Mouse (Mus musculus): Measurements from ENCODE around the gene Smpd4. TPM values are rescaled to one million over a fixed set of nuclear protein-coding genes. Genes with fewer than 3 reads are reported as not detected.

The Smpd4 gene
- total RNA-seq, 2 experiments from 2014 or later = 24.4 to 28.0 TPM

DNA sequence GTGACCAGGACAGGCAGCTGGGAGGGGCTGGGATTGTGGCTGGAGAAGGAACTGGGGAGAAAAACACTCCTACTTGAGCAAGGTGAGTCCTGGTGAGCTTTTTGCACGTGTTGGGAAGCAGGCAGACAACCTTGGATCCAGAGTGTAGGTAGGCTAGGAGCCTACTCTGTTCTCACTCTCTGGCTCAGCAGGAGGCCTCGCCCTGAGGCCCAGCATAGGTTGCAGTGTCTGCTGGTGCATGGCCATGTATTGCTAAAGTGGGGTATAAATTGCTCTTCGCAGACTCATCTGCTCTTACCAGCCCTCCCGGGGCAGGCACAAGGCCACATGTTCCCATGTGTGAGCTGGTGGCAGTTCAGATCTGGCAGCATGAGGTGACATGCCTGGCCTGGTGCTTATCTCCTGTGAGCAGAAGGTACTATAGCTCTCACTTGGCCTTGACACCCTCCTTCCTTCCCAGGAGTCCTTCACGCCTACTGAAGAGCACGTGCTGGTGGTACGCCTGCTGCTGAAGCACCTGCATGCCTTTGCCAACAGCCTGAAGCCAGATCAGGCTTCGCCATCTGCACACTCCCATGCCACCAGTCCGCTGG lies 19.0 kb downstream of the Smpd4 start:
- DNase-seq = no peak

DNA sequence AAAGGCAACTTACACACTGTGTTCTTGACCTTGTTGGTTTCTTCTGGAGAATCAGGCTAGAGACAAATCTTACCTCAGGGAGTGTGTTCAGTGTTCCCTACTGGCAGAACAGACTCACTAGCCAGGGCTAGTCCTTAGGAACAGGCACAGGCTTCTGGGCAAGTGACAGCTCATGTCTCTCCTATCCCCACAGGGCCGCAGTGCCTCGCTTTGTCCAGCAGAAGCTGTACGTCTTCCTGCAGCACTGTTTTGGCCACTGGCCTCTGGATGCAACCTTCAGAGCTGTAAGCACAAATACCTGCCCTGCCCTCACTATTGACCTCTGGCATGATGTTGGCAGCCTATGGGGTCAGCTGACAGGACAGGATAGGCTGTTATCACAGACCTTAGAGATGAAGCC lies 19.9 kb downstream of the Smpd4 start:
- DNase-seq = no peak

DNA sequence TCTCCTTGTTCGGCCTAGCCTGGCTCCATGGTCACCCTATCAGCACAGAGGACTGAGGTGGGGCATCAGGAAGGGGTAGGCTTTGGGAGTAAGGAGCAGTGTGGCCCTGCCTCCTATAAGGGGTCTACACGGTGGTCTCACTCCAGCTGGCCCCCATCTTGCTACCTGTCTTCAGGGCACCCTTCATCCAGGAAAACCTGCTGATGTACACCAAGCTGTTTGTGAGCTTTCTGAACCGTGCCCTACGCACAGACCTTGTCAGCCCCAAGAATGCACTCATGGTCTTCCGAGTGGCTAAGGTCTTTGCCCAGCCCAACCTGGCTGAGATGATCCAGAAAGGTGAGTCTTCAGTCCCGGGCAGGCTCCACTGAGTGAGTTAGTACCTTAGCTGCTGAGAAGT lies 20.8 kb downstream of the Smpd4 start:
- DNase-seq = no peak

DNA sequence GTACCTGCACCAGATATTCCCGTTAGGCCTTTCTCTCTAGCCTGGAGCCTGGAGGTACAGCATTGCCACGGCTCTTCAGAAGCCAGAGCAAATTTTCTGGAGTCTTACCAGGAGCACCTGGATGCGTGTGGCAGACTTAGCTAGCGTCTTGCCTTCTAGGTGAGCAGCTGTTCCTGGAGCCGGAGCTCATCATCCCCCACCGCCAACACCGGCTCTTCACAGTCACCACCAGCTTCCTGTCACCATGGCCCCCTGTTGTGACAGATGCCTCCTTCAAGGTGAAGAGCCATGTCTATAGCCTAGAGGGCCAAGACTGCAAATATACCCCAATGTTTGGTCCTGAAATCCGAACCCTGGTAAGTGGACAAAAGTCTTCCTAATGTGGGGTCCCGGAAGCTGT lies 21.6 kb downstream of the Smpd4 start:
- DNase-seq = no peak

DNA sequence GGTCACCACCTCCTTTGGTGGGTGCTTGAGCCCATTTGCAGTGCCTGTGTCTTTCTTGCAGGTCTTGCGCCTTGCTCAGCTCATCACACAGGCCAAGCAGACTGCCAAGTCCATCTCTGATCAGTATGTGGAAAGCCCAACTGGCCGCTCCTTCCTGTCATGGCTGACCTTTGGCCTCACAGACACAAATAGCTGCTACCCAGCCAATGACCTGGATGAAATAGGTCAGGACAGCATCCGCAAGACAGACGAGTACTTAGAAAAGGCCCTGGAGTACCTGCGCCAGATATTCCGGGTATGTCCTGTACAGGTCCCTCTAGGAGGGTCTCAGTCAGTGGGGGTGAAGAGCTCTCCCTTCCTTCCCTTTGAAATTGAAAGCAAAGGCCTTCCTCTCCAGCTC lies 22.1 kb downstream of the Smpd4 start:
- DNase-seq = no peak

DNA sequence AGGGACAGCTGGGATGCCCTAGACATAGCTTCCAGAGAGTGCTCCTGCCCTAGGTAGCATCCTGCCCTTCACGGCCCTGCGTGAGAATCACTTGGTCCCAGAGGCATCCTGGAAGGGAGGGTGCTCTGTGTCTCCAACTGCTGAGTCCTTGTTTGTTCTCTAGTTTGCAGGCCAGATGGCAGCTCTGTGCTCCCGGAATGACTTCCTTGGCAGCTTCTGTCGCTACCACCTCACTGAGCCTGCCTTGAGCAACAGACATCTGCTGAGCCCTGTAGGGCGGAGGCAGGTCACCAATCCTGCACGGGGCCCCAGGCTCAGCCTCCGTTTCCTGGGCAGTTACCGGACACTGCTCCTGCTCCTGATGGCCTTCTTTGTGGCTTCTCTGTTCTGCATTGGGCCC lies 23.2 kb downstream of the Smpd4 start:
- DNase-seq = no peak

DNA sequence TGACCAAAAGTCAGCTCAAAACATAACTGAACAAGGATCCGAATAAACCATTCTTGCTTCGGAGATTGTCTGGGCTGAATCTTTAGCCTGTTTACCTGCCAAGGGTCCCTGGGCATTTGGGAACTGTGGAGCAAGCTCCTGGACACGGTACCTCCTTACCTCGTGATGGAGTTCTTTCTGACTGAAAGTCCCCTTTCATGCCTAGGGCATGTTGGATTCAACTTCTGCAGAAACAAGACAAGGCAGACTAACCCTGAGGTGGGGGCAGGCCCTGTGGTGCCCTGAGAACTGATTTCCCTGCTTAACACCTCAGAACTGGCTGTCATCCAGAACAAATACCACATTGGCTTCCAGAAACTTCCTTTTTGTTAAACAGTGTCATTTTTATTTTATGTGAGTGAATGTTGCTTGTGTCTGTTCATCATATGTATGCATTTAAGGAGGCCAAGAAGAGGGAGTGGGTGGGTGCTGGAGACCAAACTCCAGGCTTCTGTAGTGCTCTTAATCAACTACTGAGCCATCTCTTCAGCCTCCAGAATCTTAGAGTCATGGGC lies 24.4 kb downstream of the Smpd4 start:
- DNase-seq = no peak

DNA sequence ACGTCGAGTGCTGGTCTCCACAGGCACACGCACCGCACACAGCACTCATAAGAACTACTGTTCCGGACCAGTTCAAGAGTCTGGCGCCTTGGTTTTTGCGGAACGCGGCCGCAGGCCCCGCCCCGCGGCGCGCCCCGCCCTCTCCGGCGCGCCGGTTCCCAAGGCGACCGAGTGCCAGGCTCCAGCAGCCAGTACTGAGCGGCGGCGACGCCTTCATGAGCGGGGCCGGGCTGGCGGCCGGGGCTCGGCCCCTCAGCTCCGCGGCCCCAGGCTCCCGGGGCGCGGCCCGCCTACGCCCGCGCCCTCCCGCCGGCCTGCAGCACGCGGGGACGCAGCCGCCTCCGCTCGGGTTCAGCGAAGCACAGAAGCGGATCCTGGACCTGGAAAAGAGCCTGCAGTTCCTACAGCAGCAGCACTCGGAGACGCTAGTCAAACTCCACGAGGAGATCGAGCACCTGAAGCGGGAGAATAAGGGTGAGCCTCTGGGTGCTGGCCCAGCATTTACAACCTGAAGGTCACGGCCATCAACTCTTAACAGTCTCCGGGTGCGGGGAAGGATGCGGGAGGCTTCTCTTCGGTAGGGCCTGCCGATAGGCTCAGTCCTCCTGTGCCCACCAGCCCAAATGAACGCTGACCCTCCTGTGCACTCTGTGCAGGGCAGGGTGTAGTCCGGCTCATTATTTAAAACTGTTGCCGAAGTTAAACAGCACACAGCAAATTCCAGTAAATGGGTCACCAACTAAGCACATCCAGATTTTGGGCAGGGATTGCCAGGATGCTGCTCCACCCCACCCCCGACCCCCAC lies 27.4 kb downstream of the Smpd4 start, which contains the start of gene Ccdc74a:
TSS of gene Ccdc74a (plus strand) at position 161 of the 805 bp plus-strand sequence.
- peak; percentile 92 for DNase-seq

DNA sequence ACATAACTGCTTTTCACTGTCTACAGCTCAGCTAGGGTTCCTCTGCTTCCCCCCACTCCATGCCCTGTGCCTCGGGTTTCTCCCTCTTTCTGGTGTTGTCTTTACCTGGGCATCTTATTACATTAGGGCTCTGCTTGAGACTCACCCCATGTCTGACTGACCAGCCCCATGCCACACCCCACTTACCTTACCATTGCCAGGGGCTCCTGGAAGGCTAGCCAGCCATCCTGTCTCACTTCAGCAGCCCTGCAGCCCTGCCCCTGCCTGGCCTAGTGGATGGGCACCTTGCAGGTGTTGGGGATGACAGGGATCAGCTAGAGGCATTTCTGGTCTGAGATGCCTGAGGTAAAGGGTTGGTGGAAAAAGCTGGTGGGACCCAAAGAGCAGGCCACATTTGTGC lies 28.0 kb downstream of the Smpd4 start:
- DNase-seq = no peak

DNA sequence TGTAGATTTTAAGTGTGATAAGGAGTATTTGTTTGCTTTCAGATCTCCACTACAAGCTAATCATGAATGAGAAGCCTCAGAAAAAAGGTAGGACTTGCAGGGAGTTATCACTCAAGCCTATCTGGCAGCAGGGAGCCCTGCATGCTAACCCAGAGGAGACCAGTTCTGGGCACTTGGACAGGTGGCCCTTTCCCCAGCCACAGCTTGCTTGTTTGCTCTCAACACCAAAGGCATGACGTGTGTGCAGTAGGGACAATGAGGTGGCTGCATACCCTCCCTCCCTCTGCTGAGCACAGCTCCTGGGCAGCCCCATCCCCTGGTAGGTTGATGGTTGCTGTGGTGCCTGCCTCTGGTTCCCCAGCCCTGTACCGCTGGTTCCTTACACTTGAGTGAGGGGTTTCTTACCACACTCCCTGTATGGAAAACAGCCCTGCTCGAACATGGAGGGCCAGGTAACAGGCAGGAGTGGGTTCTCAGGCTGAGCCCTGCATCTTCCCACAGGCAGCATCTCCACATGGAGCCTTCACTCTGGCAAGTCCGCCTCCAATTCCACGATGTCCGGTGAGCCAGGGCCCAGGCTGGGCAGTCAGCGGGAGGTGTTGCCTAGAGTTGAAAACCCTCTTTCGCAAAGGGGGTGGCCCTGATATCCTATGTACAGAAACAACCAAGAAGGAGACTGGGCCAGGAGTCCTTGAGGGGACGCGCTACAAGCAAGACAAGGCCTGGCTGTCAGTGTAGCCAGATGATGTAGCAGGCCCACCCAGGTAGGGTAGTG lies 28.6 kb downstream of the Smpd4 start:
- DNase-seq = no peak

DNA sequence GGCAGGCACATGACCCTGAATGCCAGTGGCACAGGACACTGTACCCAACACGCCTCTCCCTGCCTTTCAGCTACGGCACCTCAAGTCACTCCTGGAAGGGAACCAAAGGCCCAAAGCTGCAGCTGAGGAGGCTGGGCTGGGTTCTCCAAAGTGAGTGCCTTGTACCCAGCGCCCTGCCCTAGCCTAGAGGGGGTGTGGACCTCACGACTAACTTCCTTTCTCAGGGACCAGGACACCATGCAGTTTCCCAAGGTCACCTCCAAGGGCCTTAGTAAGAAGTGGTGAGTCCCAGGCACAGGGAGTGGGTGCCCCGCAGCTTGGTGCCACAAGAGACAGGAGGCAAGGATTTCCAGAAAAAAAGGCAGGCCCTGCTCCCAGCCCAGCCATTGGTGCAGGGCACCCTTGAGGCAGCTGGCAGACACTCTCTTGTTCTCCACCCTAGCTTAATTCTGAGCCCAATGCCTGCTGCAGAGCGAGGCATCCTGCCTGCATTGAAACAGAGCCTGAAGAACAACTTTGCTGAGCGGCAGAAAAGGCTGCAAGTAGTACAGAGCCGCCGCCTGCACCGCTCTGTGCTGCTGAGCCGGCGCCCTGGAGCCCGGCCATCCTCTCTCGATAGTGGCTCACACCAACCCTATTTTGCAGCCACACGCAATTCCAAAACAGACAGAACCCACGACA lies 30.9 kb downstream of the Smpd4 start:
- DNase-seq = no peak

DNA sequence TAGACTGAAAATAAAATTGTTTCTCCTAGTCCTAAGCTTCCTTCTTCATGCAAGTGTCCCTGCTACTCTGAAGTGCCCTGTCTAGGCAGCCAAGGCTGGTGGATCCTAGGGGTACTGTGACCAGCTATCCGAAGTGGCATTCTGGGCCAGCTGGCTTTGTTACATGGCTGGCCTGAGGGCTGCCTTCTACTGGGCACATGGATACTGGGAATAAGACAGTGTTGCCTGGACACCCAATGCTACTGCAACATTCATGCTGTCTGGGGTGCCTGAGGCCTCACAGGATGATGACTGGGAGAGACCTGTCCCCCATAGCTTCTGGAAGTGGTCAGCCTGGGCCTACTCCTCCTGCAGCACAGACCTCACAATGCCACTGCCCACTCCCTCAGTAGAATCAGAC lies 31.6 kb downstream of the Smpd4 start:
- DNase-seq = no peak

DNA sequence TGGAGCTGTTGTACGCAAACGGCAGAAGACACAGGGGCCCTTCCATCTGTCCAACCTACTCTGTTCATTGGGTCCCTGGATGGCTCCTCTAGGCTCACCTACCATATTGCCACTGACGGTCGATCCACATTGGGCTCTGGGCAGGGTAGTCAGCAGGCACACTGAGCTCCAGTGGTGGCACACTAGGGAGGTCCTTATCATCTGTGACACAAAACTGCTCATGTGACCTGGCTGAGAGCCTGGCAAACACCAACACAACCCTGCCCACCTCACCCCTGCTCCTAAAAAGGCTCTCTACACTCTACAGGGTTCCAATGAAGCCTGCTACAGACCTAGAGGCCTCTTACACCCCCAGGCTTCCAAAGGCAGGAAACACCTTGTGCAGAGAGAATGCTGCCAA lies 33.5 kb downstream of the Smpd4 start:
- no peak for DNase-seq

DNA sequence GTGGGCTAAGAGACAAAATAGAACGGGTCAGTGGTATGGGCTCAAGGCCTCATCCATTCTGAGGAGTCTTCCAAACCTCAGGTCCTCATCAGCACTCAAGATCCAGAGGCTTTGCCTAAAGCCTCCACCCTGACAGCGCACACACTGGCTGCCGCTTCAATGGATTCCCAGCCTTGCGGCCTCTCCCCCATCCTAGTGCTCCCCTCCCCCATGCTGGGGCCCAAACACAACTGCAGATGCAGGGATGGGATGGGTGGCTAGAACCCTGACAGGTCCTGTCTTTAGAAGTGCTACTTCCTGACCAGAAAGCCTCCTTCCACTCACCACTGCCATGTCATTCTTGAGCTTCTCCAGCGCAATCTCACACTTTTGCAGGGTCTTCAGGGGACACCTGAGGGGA lies 34.4 kb downstream of the Smpd4 start:
- DNase-seq = no peak

DNA sequence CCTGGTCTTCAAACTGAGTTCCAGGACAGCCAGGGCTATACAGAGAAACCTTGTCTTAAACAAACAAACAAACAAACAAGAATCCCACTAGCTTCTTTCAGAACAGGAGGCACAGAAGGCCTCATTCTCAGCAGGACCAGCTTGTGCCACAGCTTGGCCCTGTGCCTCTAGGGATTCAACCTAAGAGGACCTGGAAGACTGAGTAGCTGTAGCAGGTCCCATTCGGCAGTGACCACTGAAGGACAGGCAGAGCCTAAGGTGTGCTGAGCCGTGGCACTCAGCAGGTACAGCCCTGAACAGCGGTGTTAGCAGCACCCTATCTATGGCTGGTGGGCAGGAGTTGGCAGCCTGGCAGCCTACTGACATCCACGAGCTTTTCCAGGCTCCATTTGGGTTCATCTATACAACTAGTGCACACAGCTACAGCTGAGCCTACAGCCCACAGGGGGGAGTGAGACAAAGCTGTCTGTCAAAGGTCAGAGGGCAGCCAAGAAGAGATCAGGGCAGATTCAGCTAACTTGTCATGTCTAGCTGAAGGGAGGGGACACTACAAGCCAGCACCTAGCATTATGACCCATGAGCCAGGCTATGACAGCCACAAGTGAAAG lies 35.1 kb downstream of the Smpd4 start:
- no peak for DNase-seq

DNA sequence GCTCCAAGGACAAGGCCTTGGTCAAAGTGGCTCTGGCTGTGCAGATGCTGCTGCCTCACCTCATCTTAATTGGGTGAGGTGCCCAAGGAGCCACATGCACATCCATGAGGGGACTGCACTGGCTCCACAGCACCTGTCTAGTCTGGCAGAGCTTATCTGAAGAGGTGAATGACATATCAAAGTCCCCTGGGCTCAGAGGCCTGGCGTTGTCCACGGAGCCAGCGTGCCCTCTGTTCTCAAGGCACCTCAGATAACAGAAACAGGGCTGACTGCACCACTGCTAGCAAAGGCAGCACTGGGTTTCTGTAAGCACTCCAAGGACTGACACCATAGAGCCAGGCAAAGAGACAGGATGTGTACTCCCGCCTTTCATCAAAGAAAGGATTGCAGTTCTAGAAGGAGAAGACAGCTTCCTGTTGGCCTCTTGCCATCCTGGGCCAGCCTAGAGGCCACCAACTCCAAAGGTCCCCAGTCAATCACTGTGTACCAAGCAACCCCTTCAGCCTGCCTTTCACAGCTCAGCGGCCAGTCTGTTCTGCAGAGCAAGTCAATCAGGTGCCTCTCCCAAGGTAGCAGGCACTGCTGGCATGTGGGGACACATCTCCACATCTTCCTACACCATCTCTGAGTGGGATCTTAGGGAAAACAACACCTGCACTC lies 37.2 kb downstream of the Smpd4 start:
- DNase-seq = peak; percentile 38

DNA sequence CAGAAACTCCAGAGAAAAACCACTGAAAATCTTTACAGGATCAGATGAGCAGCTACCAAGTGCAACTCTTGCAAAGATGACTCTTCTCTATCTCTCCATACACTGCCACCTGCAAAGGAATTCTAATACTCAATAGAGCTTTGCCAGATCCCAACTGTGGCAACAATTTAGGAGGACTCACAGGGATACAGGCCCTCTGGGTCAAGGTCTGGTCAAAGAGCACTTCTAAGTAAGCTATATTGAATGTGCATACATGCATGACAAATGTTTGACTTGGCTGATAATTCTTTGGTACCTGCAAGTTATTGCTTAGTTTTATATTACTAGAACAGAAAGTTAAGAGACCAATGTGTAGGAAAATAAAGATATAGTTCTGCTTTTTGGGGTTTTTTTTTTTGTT lies 46.4 kb downstream of the Smpd4 start:
- no peak for DNase-seq

DNA sequence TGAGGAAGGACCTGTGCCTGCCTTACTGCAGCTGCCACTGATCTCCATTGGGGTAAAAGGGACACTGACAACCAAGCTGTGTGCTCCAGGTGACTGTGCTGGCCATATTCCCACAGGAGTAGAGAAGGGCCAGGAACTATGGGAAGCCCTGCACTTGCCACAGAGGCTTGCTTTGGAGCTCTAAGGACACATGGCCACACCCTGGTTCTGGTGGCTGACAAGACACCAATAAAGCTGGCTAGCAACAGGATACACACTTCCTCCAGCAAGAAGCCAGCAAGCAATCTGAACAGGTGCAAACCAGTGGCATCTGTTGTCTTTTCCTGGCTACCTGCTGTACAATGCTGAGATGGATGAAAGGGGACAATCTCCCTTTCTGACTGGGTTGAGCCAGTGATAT lies 50.7 kb downstream of the Smpd4 start:
- DNase-seq = no peak

Data from adrenal gland, postnatal 10 days (tissue).